Mouse (Mus musculus) neural tube, embryonic 11.5 days (tissue): Measurements from ENCODE around the gene Olfr750. TPM values are rescaled to one million over a fixed set of nuclear protein-coding genes. Genes with fewer than 3 reads are reported as not detected.
A peak's percentile ranks its signal among the peaks of the same experiment; 100 is the strongest.

Experiments
- ATAC-seq: fragments of 200-750 bp; cut with Nextera tagmentation; 2 replicates; pipeline ENCODE4 v1.8.0; 2017; ENCODE audit warnings: moderate number of reproducible peaks, mild to moderate bottlenecking, moderate TSS enrichment, moderate library complexity; ENCODE audit not compliant: insufficient read depth, low FRiP score, low TSS enrichment
- DNase-seq: peaks from one replicate; pipeline ENCODE4 v3.0.0-alpha.2; 2015; ENCODE audit warnings: low spot score
- H3K27ac ChIP-seq: fragments of 300-500 bp; sonication (generic); 2 replicates; pipeline ENCODE4 v1.5.1; 2014; ENCODE audit warnings: low read depth, mild to moderate bottlenecking, low read length
- H3K27me3 ChIP-seq: fragments of 300-500 bp; sonication (generic); 2 replicates; pipeline ENCODE4 v1.6.1; 2014; ENCODE audit warnings: mild to moderate bottlenecking, low read length, mixed read lengths; ENCODE audit not compliant: control insufficient read depth, insufficient read depth
- H3K36me3 ChIP-seq: fragments of 300-500 bp; sonication (generic); 2 replicates; pipeline ENCODE4 v1.6.1; 2014; ENCODE audit warnings: mild to moderate bottlenecking, low read length, moderate library complexity, mixed read lengths; ENCODE audit not compliant: control insufficient read depth, insufficient read depth
- H3K4me1 ChIP-seq: fragments of 300-500 bp; sonication (generic); 2 replicates; pipeline ENCODE4 v1.6.1; 2014; ENCODE audit warnings: low read length, mixed read lengths; ENCODE audit not compliant: control insufficient read depth, insufficient read depth
- H3K4me2 ChIP-seq: fragments of 300-500 bp; sonication (generic); 2 replicates; pipeline ENCODE4 v1.6.1; 2014; ENCODE audit warnings: low read depth, mild to moderate bottlenecking, moderate library complexity
- H3K4me3 ChIP-seq: fragments of 300-500 bp; sonication (generic); 2 replicates; pipeline ENCODE4 v1.5.1; 2014; ENCODE audit warnings: low read depth, low read length
- H3K9ac ChIP-seq: fragments of 300-500 bp; sonication (generic); 2 replicates; pipeline ENCODE4 v1.6.1; 2014; ENCODE audit warnings: mild to moderate bottlenecking, low read length
- H3K9me3 ChIP-seq: fragments of 300-500 bp; sonication (generic); 2 replicates; pipeline ENCODE4 v1.6.1; 2016; ENCODE audit warnings: low read length; ENCODE audit not compliant: control insufficient read depth
- WGBS: fragments of 180-500 bp; shearing (Covaris S2); extraction: QIAGEN DNeasy Blood & Tissue Kit; methylation state at CpG from one replicate; pipeline ENCODE4 v1.1.7; 2014; 5-methylcytosine and 5-hydroxymethylcytosine counted together
- polyA plus RNA-seq: library from polyadenylated mRNA; unstranded; fragments of >200 nt; fragmentation: Nextera tagmentation; extraction: Ambion mirVana; gene quantifications from 2 replicates; pipeline ENCODE4 v1.2.1, GENCODE M21; 2014

Gene Olfr750
- polyA plus RNA-seq, 1 experiment from 2014 or later = not detected

GRCm38 (mm10) chr14:51082599-51083581 lies 8.7 kb upstream of the Olfr750 start:
- peak; percentile 73 for ATAC-seq
- Histone ChIP-seq H3K4me1 (peaks cover 7% of the 10 kb centered on the region), H3K9me3 (no peaks in the 10 kb centered on the region), H3K4me3 (peak overlapping the region; percentile 38), H3K27ac (no peak overlapping the region), H3K27me3 (no peaks in the 10 kb centered on the region; the same call in 1 of the 2 replicates), H3K4me2 (peak overlapping the region; percentile 75), H3K36me3 (no peaks in the 10 kb centered on the region), H3K9ac (peak overlapping the region; percentile 30)
- peak; percentile 71 for DNase-seq
- WGBS = 3% methylated on average over 38 of the region's 40 CpGs

- Histone ChIP-seq H3K36me3 (no peaks in the 10 kb centered on the region), H3K27me3 (no peaks in the 10 kb centered on the region; the same call in 1 of the 2 replicates), H3K4me2 (no peak overlapping the region), H3K9ac (no peak overlapping the region), H3K27ac (no peak overlapping the region), H3K9me3 (no peaks in the 10 kb centered on the region), H3K4me1 (peaks cover 7% of the 10 kb centered on the region), H3K4me3 (no peak overlapping the region)
- ATAC-seq (no peak), DNase-seq (no peak)
- WGBS = 85% methylated on average over 2 of the region's 2 CpGs
These were observed 6.8 kb upstream of the Olfr750 start for GRCm38 (mm10) chr14:51081035-51081434.

- no peak for ATAC-seq
- Histone ChIP-seq H3K9me3 (no peaks in the 10 kb centered on the region), H3K4me1 (peaks cover 7% of the 10 kb centered on the region), H3K27ac (no peak overlapping the region), H3K9ac (no peak overlapping the region), H3K36me3 (no peaks in the 10 kb centered on the region), H3K27me3 (no peaks in the 10 kb centered on the region; the same call in 1 of the 2 replicates), H3K4me3 (no peak overlapping the region), H3K4me2 (no peak overlapping the region)
- WGBS = 85% methylated on average over 1 of the region's 1 CpGs
- no peak for DNase-seq
These were observed 4.9 kb upstream of the Olfr750 start for GRCm38 (mm10) chr14:51079180-51079579.

GRCm38 (mm10) chr14:51069617-51070016 lies 4.6 kb downstream of the Olfr750 start:
- Histone ChIP-seq H3K36me3 (no peaks in the 10 kb centered on the region), H3K4me2 (no peak overlapping the region), H3K4me1 (no peaks in the 10 kb centered on the region), H3K4me3 (no peak overlapping the region), H3K27me3 (no peaks in the 10 kb centered on the region), H3K9me3 (no peaks in the 10 kb centered on the region), H3K9ac (no peak overlapping the region), H3K27ac (no peak overlapping the region)
- DNase-seq = no peak
- ATAC-seq = no peak
- 96% methylated on average over 2 of the region's 2 CpGs for WGBS

GRCm38 (mm10) chr14:51068956-51069355 lies 5.3 kb downstream of the Olfr750 start:
- no peaks in the 10 kb centered on the region for H3K4me1 ChIP-seq
- no peaks in the 10 kb centered on the region for H3K9me3 ChIP-seq
- H3K27ac ChIP-seq = no peak overlapping the region
- no peak for ATAC-seq
- H3K4me2 ChIP-seq = no peak overlapping the region
- 92% methylated on average over 5 of the region's 5 CpGs for WGBS
- H3K4me3 ChIP-seq = no peak overlapping the region
- no peak for DNase-seq
- H3K27me3 ChIP-seq = no peaks in the 10 kb centered on the region
- H3K36me3 ChIP-seq = no peaks in the 10 kb centered on the region
- H3K9ac ChIP-seq = no peak overlapping the region

GRCm38 (mm10) chr14:51060761-51061160 lies 13.5 kb downstream of the Olfr750 start:
- DNase-seq (no peak), ATAC-seq (no peak)

GRCm38 (mm10) chr14:51057401-51057831 lies 16.8 kb downstream of the Olfr750 start, which contains the start of gene Rnase12:
Gene Rnase12, minus strand, starts transcription at chr14:51057661.
- H3K4me3 ChIP-seq = no peak within 1 kb of the TSS
- DNase-seq (no peak), ATAC-seq (no peak)
- WGBS = 83% methylated on average over 9 of the region's 9 CpGs
- no peaks in the 10 kb centered on the region for H3K9me3 ChIP-seq
- H3K9ac ChIP-seq = no peak within 1 kb of the TSS
- no peak within 1 kb of the TSS for H3K4me2 ChIP-seq
- no peaks in the 10 kb centered on the region for H3K36me3 ChIP-seq
- H3K27ac ChIP-seq = no peak within 1 kb of the TSS
- H3K27me3 ChIP-seq = no peaks in the 10 kb centered on the region
- no peaks in the 10 kb centered on the region for H3K4me1 ChIP-seq

More at GRCm38 (mm10) chr14:51060761-51061160, 13.5 kb downstream of the Olfr750 start:
- H3K36me3 ChIP-seq = no peaks in the 10 kb centered on the region
- H3K4me2 ChIP-seq = no peak overlapping the region
- H3K27me3 ChIP-seq = no peaks in the 10 kb centered on the region
- no peaks in the 10 kb centered on the region for H3K9me3 ChIP-seq
- no peaks in the 10 kb centered on the region for H3K4me1 ChIP-seq
- WGBS = 92% methylated on average over 5 of the region's 5 CpGs
- H3K4me3 ChIP-seq = no peak overlapping the region
- H3K9ac ChIP-seq = no peak overlapping the region
- H3K27ac ChIP-seq = no peak overlapping the region

GRCm38 (mm10) chr14:51054243-51055237 lies 19.7 kb downstream of the Olfr750 start:
- Histone ChIP-seq H3K4me1 (no peaks in the 10 kb centered on the region), H3K9me3 (no peaks in the 10 kb centered on the region), H3K36me3 (no peaks in the 10 kb centered on the region), H3K9ac (no peak overlapping the region), H3K27ac (no peak overlapping the region), H3K4me2 (no peak overlapping the region), H3K27me3 (no peaks in the 10 kb centered on the region), H3K4me3 (no peak overlapping the region)
- ATAC-seq = no peak
- WGBS = 41% methylated on average over 13 of the region's 13 CpGs
- DNase-seq = no peak
